Mouse (Mus musculus) megakaryocyte, embryonic 14.5 days (primary cell): ENCODE measurements around the gene Stx1a. TPM values are rescaled to one million over a fixed set of nuclear protein-coding genes. Genes with fewer than 3 reads are reported as not detected.
"Not testable (repeated sequence)": the region's sequence is repeated elsewhere in the genome, so short reads cannot be mapped to it uniquely, and the experiment has no call there.

Experiments
- H3K27me3 ChIP-seq: replicated peaks from 2 replicates; pipeline ENCODE3; 2012; ENCODE audit warnings: inconsistent platforms
- H3K36me3 ChIP-seq: replicated peaks from 2 replicates; pipeline ENCODE3; 2012; ENCODE audit warnings: low read length, inconsistent platforms, mixed read lengths
- H3K4me1 ChIP-seq: 2 replicates; pipeline ENCODE4 v1.6.1; 2012; ENCODE audit warnings: inconsistent platforms
- H3K4me3 ChIP-seq: replicated peaks from 2 replicates; pipeline ENCODE3; 2012; ENCODE audit warnings: moderate library complexity, mild to moderate bottlenecking, inconsistent platforms
- H3K9me3 ChIP-seq: 2 replicates; pipeline ENCODE4 v1.6.1; 2012; ENCODE audit warnings: inconsistent platforms
- FLI1 ChIP-seq: IDR thresholded peaks from 2 replicates; pipeline ENCODE4 v1.6.1; 2012; ENCODE audit warnings: low read length, inconsistent platforms, mixed read lengths
- GATA1 ChIP-seq: IDR thresholded peaks from 3 replicates; pipeline ENCODE4 v1.6.1; 2012; ENCODE audit warnings: mixed read lengths, low read length, inconsistent platforms, borderline replicate concordance
- polyA plus RNA-seq: library from polyadenylated mRNA; stranded (reverse); fragments of >175 nt; gene quantifications from 2 replicates; pipeline ENCODE4 v1.2.3, GENCODE M21; 2012; ENCODE audit warnings: low replicate concordance; ENCODE audit not compliant: insufficient read depth

The Stx1a gene
- polyA plus RNA-seq, 1 experiment: 1.6 TPM

- Histone ChIP-seq H3K4me1 (peaks cover 46% of the 10 kb centered on the region), H3K36me3 (no peaks in the 10 kb centered on the region), H3K27me3 (peaks cover 60% of the 10 kb centered on the region), H3K4me3 (no peak overlapping the region), H3K9me3 (peaks cover 18% of the 10 kb centered on the region)
- TF ChIP-seq FLI1: no peak
- no peak for TF ChIP-seq GATA1
These were observed 16.3 kb downstream of the Stx1a start for GRCm38 (mm10) chr5:135039541-135039940.

- Histone ChIP-seq H3K4me3 (peak overlapping the region; percentile 74), H3K9me3 (peaks cover 13% of the 10 kb centered on the region), H3K27me3 (peaks cover 60% of the 10 kb centered on the region), H3K4me1 (peaks cover 46% of the 10 kb centered on the region), H3K36me3 (no peaks in the 10 kb centered on the region)
- no peak for TF ChIP-seq GATA1
- TF ChIP-seq FLI1: no peak
These were observed 16.8 kb downstream of the Stx1a start for GRCm38 (mm10) chr5:135040059-135040458.

GRCm38 (mm10) chr5:135040777-135041176, 17.5 kb downstream of the Stx1a start:
- Histone ChIP-seq H3K4me1 (peaks cover 45% of the 10 kb centered on the region), H3K36me3 (no peaks in the 10 kb centered on the region), H3K4me3 (peak overlapping the region; percentile 42), H3K27me3 (peaks cover 58% of the 10 kb centered on the region), H3K9me3 (peaks cover 5% of the 10 kb centered on the region; the same call in 1 of the 2 replicates)
- TF ChIP-seq FLI1: no peak

- no peaks in the 10 kb centered on the region for H3K36me3 ChIP-seq
- TF ChIP-seq FLI1 (no peak), GATA1 (no peak)
- no peaks in the 10 kb centered on the region for H3K9me3 ChIP-seq
- H3K4me3 ChIP-seq: no peak overlapping the region
- peaks cover 49% of the 10 kb centered on the region for H3K27me3 ChIP-seq
- peaks cover 40% of the 10 kb centered on the region for H3K4me1 ChIP-seq
These were observed 19.0 kb downstream of the Stx1a start for GRCm38 (mm10) chr5:135042105-135042788.

- Histone ChIP-seq H3K4me3 (no peak overlapping the region), H3K9me3 (no peaks in the 10 kb centered on the region), H3K36me3 (no peaks in the 10 kb centered on the region), H3K27me3 (peaks cover 37% of the 10 kb centered on the region), H3K4me1 (peaks cover 27% of the 10 kb centered on the region)
- TF ChIP-seq FLI1 (no peak), GATA1 (no peak)
These were observed 21.3 kb downstream of the Stx1a start for GRCm38 (mm10) chr5:135044575-135044974.

GRCm38 (mm10) chr5:135048539-135048938, 25.3 kb downstream of the Stx1a start:
- H3K9me3 ChIP-seq: no peaks in the 10 kb centered on the region
- TF ChIP-seq FLI1 (no peak), GATA1 (no peak)
- no peak overlapping the region for H3K4me3 ChIP-seq
- H3K36me3 ChIP-seq: peaks cover 18% of the 10 kb centered on the region
- H3K4me1 ChIP-seq: no peaks in the 10 kb centered on the region; the same call in 1 of the 2 replicates
- H3K27me3 ChIP-seq: peaks cover 12% of the 10 kb centered on the region

GRCm38 (mm10) chr5:135049268-135049667, 26.0 kb downstream of the Stx1a start:
- not testable (repeated sequence) for H3K4me3 ChIP-seq, H3K9me3 ChIP-seq, H3K4me1 ChIP-seq
- peaks cover 25% of the 10 kb centered on the region for H3K36me3 ChIP-seq
- H3K27me3 ChIP-seq: peaks cover 12% of the 10 kb centered on the region

GRCm38 (mm10) chr5:135053356-135053755, 30.1 kb downstream of the Stx1a start:
- Histone ChIP-seq H3K9me3 (no peaks in the 10 kb centered on the region), H3K36me3 (peaks cover 65% of the 10 kb centered on the region)

GRCm38 (mm10) chr5:135063629-135064381, 40.5 kb downstream of the Stx1a start, which contains the start of gene Dnajc30:
TSS of gene Dnajc30 (plus strand) at chr5:135064202.
- Histone ChIP-seq H3K36me3 (peaks cover 64% of the 10 kb centered on the region), H3K4me3 (peak within 1 kb of the TSS; percentile 96), H3K9me3 (0 out of 2 replicates have a peak, but pooled peaks cover 4% of the 10 kb centered on the region), H3K27me3 (no peaks in the 10 kb centered on the region), H3K4me1 (peaks cover 39% of the 10 kb centered on the region)
- TF ChIP-seq GATA1 (no peak), FLI1 (no peak)

More at GRCm38 (mm10) chr5:135053356-135053755, 30.1 kb downstream of the Stx1a start:
- Histone ChIP-seq H3K4me1 (no peaks in the 10 kb centered on the region; the same call in 1 of the 2 replicates), H3K27me3 (peaks cover 4% of the 10 kb centered on the region), H3K4me3 (no peak overlapping the region)
- no peak for TF ChIP-seq FLI1
- TF ChIP-seq GATA1: no peak

GRCm38 (mm10) chr5:135064382-135064766, 41.1 kb downstream of the Stx1a start:
- Histone ChIP-seq H3K27me3 (no peaks in the 10 kb centered on the region), H3K4me3 (peak overlapping the region; percentile 96), H3K9me3 (0 out of 2 replicates have a peak, but pooled peaks cover 4% of the 10 kb centered on the region), H3K4me1 (peaks cover 39% of the 10 kb centered on the region), H3K36me3 (peaks cover 58% of the 10 kb centered on the region)
- TF ChIP-seq GATA1 (no peak), FLI1 (no peak)

GRCm38 (mm10) chr5:135064909-135065446, 41.7 kb downstream of the Stx1a start, which contains the start of gene Bud23:
TSS of gene Bud23 (minus strand) at chr5:135064959.
- H3K36me3 ChIP-seq: peaks cover 52% of the 10 kb centered on the region
- H3K27me3 ChIP-seq, H3K9me3 ChIP-seq: not testable (repeated sequence)
- peaks cover 39% of the 10 kb centered on the region for H3K4me1 ChIP-seq
- H3K4me3 ChIP-seq: peak within 1 kb of the TSS; percentile 96
